Mouse (Mus musculus) bone marrow, adult 2 months (tissue): Measurements from ENCODE around the gene Grb14. TPM values are rescaled to one million over a fixed set of nuclear protein-coding genes. Genes with fewer than 3 reads are reported as not detected.

Source experiments
- H3K27ac ChIP-seq: fragments of 200-500 bp; 2 replicates; pipeline ENCODE4 v1.5.1; 2012; ENCODE audit warnings: low read depth, mild to moderate bottlenecking, control low read depth, inconsistent platforms, low read length; ENCODE audit not compliant: control insufficient read depth, poor library complexity, insufficient read depth
- H3K4me1 ChIP-seq: fragments of 200-500 bp; 2 replicates; pipeline ENCODE4 v1.6.1; 2011; ENCODE audit warnings: low read length; ENCODE audit not compliant: control insufficient read depth, insufficient read depth
- H3K4me3 ChIP-seq: fragments of 200-500 bp; replicated peaks from 2 replicates; pipeline ENCODE3; 2011; ENCODE audit warnings: mild to moderate bottlenecking, low read depth, low read length, control low read depth; ENCODE audit not compliant: control insufficient read depth
- CTCF ChIP-seq: fragments of 200-500 bp; IDR thresholded peaks from 2 replicates; pipeline ENCODE4 v1.5.1; 2011; ENCODE audit warnings: low read length, control low read depth; ENCODE audit not compliant: control insufficient read depth, insufficient read depth
- POLR2A ChIP-seq: fragments of 200-500 bp; IDR thresholded peaks from 2 replicates; pipeline ENCODE4 v1.6.1; 2011; ENCODE audit warnings: low read depth, mild to moderate bottlenecking, control low read depth, low read length, borderline replicate concordance; ENCODE audit not compliant: control insufficient read depth
- WGBS: fragments of 180-500 bp; shearing (Covaris S2); methylation state at CpG from one replicate; pipeline ENCODE4 v1.1.7; 2018; 5-methylcytosine and 5-hydroxymethylcytosine counted together
- polyA plus RNA-seq: library from polyadenylated mRNA; stranded (reverse); fragments of >200 nt; gene quantifications from 2 replicates; pipeline ENCODE4 v1.2.4, GENCODE M21; 2011; ENCODE audit warnings: low replicate concordance; ENCODE audit not compliant: missing spikeins, insufficient read depth, insufficient read length

Gene Grb14
- polyA plus RNA-seq, 1 experiment = not detected

DNA sequence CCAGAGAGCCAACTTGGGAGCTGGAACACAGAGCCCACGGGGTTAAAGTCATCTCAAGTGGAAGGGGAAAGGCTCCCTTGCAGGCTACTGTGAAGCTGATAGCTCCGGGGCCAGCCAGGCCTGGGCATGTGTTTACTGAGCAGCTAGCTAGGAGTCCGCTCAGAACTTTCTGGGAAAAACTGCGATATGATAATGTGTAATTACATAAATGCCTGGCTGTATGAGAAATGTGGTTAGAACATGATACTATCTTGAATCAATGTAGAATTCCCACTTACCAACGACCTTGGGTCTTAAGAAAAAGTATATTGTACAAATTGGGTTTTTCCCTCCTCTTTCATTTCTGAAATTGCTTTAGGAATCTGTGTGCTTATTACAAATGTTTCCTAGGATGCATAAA lies 53.0 kb downstream of the Grb14 start:
- Histone ChIP-seq H3K4me1 (no peaks in the 10 kb centered on the region), H3K4me3 (no peak overlapping the region), H3K27ac (no peak overlapping the region)
- 62% methylated on average over 5 of the region's 5 CpGs for WGBS
- TF ChIP-seq POLR2A = no peak
- TF ChIP-seq CTCF = no peak

DNA sequence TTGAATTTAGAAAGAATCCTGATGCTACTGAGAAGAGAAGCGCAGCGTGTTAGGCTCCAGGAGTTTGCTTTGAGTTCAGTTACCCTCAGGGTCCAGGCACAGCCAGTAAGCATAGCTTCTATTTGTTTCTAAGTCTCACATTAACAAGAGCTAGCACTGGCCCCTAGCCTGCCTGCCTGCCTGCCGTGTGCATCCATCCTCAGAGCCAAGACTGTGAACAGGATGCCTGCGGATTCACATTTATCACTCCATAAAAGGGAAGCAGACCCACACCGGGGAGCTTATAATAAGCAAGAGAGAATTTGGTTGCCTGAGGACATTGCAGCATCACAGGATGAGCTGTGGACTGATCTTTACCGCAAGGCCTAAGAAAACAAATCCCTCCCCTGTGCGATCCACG lies 53.8 kb downstream of the Grb14 start:
- Histone ChIP-seq H3K4me1 (no peaks in the 10 kb centered on the region), H3K4me3 (no peak overlapping the region), H3K27ac (no peak overlapping the region)
- no peak for TF ChIP-seq CTCF
- no peak for TF ChIP-seq POLR2A
- 81% methylated on average over 8 of the region's 8 CpGs for WGBS

DNA sequence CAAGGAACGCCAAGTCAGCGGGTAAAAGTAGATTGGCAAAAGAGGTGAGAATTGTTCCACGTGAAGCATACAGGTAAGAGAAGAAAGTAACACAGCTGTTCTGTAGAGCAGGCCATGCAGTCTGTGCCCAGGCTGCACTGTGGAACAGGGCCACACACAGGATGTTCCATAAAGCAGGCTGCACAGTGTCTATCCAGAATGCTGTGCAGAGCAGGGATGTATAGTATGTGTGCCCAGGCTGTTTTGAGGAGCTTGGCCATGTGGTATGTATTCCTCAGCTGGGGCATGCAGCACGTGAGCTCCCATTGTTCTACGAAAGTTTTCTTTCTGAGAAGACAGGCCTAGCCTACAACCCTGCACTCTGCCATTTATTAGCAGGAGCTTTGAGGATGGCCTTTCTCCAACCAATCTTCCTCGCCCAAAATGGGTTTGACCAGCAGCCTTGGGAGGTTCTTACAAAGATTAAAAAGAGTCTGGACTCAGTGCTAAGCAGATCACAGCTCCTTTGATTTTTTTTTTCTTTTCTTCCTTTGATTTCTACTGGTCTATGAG lies 57.8 kb downstream of the Grb14 start:
- TF ChIP-seq POLR2A = no peak
- no peak for TF ChIP-seq CTCF
- Histone ChIP-seq H3K27ac (no peak overlapping the region), H3K4me3 (no peak overlapping the region), H3K4me1 (no peaks in the 10 kb centered on the region)
- 88% methylated on average over 6 of the region's 6 CpGs for WGBS

DNA sequence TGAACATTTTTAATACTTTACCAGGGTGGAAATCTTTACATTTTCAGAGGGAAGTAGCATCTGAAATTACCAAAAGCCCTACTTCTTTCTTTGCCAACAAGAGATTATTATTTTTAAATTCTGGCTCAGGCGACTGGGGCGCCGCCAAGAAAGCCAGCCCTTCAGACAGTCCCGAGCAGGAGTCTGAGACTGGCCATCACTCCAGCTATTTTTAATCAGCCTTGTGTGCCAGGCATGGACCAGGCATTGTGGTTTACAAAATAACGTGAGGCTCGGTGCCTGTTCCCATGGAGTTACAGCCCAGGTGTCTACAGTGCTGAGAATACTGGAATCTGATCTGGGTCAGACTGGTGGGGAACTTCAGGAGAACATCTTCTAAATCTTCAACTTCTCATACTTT lies 58.5 kb downstream of the Grb14 start:
- TF ChIP-seq POLR2A (no peak), CTCF (no peak)
- WGBS = 72% methylated on average over 6 of the region's 6 CpGs
- Histone ChIP-seq H3K4me3 (no peak overlapping the region), H3K27ac (no peak overlapping the region), H3K4me1 (no peaks in the 10 kb centered on the region)

DNA sequence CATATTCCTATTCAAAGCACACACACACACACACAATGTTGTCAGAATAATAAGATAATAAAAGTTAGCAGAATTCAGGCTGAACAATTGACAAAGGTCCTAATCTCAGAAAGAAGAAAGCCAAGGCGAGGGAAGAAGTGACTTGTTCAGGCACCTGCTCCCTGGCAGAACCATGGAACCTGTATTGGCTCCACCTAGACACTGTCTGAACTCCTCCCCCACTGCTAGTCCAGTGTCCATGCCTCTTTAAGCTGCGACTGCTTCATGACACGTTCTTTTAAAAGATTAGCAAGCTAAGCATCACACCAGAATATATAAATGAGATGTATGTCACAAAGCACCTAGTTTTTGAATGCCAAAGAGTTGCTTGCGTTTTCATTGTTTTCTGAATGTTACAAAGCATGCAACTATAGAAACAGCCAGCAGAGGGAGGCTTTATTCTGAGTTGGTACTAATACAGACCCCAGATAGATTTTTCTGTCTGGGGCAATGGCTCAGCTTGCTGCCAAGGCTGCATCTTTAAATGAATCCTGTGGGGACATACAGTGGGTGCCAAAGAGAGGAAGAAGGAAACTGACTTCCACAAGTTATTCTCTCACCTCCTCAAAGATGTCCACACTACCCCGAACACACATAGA lies 59.4 kb downstream of the Grb14 start:
- 28% methylated on average over 5 of the region's 5 CpGs for WGBS
- Histone ChIP-seq H3K4me1 (no peaks in the 10 kb centered on the region), H3K27ac (no peak overlapping the region), H3K4me3 (no peak overlapping the region)
- TF ChIP-seq POLR2A = no peak

DNA sequence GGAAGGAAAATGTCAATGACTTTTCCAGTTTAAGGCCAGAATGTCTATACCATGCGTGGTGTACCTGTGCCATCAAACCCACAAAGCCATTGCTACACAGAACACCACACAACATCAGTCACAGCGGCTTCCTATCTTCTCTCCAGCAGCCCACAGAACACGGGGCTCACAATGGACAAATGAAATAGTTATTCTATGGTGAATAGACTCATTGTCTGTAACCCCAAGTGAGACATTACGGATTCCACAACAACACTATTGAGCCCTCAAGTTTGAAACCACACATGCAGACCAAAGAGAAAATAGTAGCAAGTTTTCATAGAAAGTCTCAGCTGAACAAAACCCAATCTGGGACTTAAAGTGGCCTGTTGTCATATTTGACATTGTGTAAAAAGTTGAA lies 62.6 kb downstream of the Grb14 start:
- 67% methylated on average over 4 of the region's 4 CpGs for WGBS
- H3K4me1 ChIP-seq = no peaks in the 10 kb centered on the region
- H3K27ac ChIP-seq = no peak overlapping the region
- TF ChIP-seq CTCF (no peak), POLR2A (no peak)
- H3K4me3 ChIP-seq = no peak overlapping the region

DNA sequence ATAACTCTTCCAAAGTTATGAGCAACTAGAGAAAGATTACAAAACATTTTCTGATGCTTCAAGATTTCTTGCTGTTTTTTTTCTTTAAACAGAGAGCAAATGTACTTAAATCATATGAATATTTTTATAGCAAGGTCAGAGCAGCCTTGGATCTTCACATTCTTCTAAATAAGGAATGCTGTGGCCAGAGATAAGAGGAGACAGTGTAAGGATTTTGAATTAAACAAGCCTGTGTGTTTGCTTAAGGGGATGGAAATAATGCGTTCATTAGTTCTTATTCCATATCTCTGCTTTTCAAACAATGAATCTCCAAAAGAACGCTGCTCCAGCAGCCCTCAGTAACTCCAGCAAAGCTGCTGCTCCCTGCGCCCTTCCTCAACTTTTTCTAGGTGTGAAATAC lies 63.4 kb downstream of the Grb14 start:
- Histone ChIP-seq H3K4me3 (no peak overlapping the region), H3K27ac (no peak overlapping the region), H3K4me1 (no peaks in the 10 kb centered on the region)
- TF ChIP-seq POLR2A (no peak), CTCF (no peak)
- WGBS = 83% methylated on average over 3 of the region's 3 CpGs

DNA sequence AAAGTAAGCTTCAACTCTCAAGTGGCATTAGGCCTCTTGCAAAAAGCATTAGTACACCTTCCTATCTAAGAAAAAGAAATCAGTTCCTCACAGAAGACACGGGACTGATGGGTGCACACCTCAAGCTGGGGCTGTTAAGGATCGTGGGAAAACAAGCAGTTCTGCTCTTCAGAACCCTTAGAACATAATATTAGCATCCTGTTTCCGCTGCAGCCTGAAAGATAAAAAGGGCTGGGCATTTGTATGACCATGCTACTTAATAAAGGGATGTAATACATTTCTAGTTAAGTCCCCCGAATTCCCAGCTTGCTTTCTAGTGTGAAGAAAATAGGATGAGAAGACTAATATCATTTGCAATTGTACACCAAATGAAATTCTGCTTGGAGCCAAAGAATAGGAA lies 65.1 kb downstream of the Grb14 start:
- WGBS = 63% methylated on average over 4 of the region's 4 CpGs
- TF ChIP-seq POLR2A = no peak
- no peak for TF ChIP-seq CTCF
- Histone ChIP-seq H3K4me1 (no peaks in the 10 kb centered on the region), H3K27ac (no peak overlapping the region), H3K4me3 (no peak overlapping the region)

DNA sequence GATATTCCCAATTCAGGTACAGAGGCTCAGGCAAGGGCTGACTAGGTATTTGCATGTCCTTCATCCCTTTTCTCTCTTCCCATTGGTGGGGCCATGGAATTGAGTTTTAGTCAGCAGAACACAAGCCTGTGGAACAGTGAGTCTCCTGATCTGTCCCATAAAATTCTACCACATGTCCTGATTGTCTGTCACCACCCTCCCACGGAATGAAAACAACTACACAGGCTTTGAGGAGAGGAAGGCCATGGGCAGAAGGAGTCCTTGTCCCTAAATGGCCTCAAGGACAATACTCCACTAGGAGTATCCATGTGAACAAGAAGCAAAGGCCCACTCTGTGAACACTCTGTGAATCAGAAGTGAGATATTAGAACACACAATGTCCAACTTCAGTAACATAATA lies 69.3 kb downstream of the Grb14 start:
- no peak for TF ChIP-seq POLR2A
- TF ChIP-seq CTCF = no peak
- 64% methylated on average over 1 of the region's 1 CpGs for WGBS
- H3K4me1 ChIP-seq = no peaks in the 10 kb centered on the region
- H3K4me3 ChIP-seq = no peak overlapping the region
- no peak overlapping the region for H3K27ac ChIP-seq
